In genomic region chr3:107743107-107743506, GRCm38 (mm10) we compare ENCODE assay signal across 15 mouse cellular contexts. TPM values are rescaled to one million over a fixed set of nuclear protein-coding genes. Genes with fewer than 3 reads are reported as not detected.
DNase-seq lines count a peak whose midpoint lies in the region; ATAC-seq lines count a peak whose summit lies in the region.
"Had no signal": no experiment of that assay in that cellular context is flagged by ENCODE, and none has a peak within 500 bp of the region (broad histone marks: within the 10 kb centered on the region; RNA-seq: fewer than 3 reads in every experiment).

No protein-coding gene starts in this region.

- WGBS in intestine, embryonic 14.5 days: 35% methylated on average over 3 of the region's 3 CpGs
- 31% methylated on average over 3 of the region's 3 CpGs for WGBS in intestine, embryonic 15.5 days
- 24% methylated on average over 3 of the region's 3 CpGs for WGBS in embryonic facial prominence, embryonic 14.5 days

- H3K4me1 ChIP-seq in intestine, embryonic 14.5 days (replicated peaks; ENCODE audit: control insufficient read depth, insufficient read depth, low read length): peaks cover 28% of the 10 kb centered on the region
- peaks cover 29% of the 10 kb centered on the region for H3K4me1 ChIP-seq in intestine, embryonic 15.5 days (replicated peaks)
- H3K4me1 ChIP-seq in embryonic facial prominence, embryonic 14.5 days (ENCODE audit: control insufficient read depth, insufficient read depth, low read length): peaks cover 30% of the 10 kb centered on the region

- no peaks in the 10 kb centered on the region for H3K27me3 ChIP-seq in intestine, embryonic 14.5 days (replicated peaks; ENCODE audit: control insufficient read depth, insufficient read depth, low read length)
- no peaks in the 10 kb centered on the region for H3K27me3 ChIP-seq in intestine, embryonic 15.5 days (replicated peaks)
- no peaks in the 10 kb centered on the region for H3K27me3 ChIP-seq in embryonic facial prominence, embryonic 14.5 days (replicated peaks; ENCODE audit: control insufficient read depth, insufficient read depth, low read length)
- H3K27me3 ChIP-seq: forebrain, embryonic 15.5 days; liver, embryonic 15.5 days; midbrain, embryonic 12.5 days had no signal

- H3K9ac ChIP-seq in intestine, embryonic 14.5 days (ENCODE audit: low read length): no peak overlapping the region
- H3K9ac ChIP-seq in intestine, embryonic 15.5 days: no peak overlapping the region
- H3K9ac ChIP-seq in embryonic facial prominence, embryonic 14.5 days (ENCODE audit: low read depth, low read length): no peak overlapping the region
- H3K9ac ChIP-seq: forebrain, embryonic 15.5 days; liver, embryonic 15.5 days; midbrain, embryonic 12.5 days had no signal

- H3K36me3 ChIP-seq in intestine, embryonic 14.5 days (ENCODE audit: control insufficient read depth, insufficient read depth, low read length): peaks cover 49% of the 10 kb centered on the region
- H3K36me3 ChIP-seq in intestine, embryonic 15.5 days: 0 out of 2 replicates have a peak, but pooled peaks cover 2% of the 10 kb centered on the region
- peaks cover 45% of the 10 kb centered on the region for H3K36me3 ChIP-seq in embryonic facial prominence, embryonic 14.5 days (ENCODE audit: control insufficient read depth, insufficient read depth, low read length)

- no peak overlapping the region for H3K27ac ChIP-seq in intestine, embryonic 14.5 days (ENCODE audit: low read depth)
- no peak overlapping the region for H3K27ac ChIP-seq in intestine, embryonic 15.5 days
- H3K27ac ChIP-seq in embryonic facial prominence, embryonic 14.5 days (replicated peaks; ENCODE audit: low read depth, low read length): no peak overlapping the region
- H3K27ac ChIP-seq: forebrain, embryonic 15.5 days; liver, embryonic 15.5 days; midbrain, embryonic 12.5 days had no signal

- ATAC-seq in intestine, embryonic 14.5 days (replicated peaks; ENCODE audit: low FRiP score, low TSS enrichment, low read depth): no peak
- no peak for ATAC-seq in intestine, embryonic 15.5 days
- ATAC-seq in embryonic facial prominence, embryonic 14.5 days (ENCODE audit: low read depth): no peak
- ATAC-seq: forebrain, embryonic 15.5 days; hindbrain, embryonic 16.5 days had no signal

- no peak overlapping the region for H3K4me2 ChIP-seq in intestine, embryonic 14.5 days (ENCODE audit: low read length)
- H3K4me2 ChIP-seq in intestine, embryonic 15.5 days (replicated peaks): no peak overlapping the region
- H3K4me2 ChIP-seq in embryonic facial prominence, embryonic 14.5 days (ENCODE audit: low read depth, low read length): no peak overlapping the region
- H3K4me2 ChIP-seq: forebrain, embryonic 15.5 days; liver, embryonic 15.5 days; midbrain, embryonic 12.5 days had no signal

- no peak overlapping the region for H3K4me3 ChIP-seq in intestine, embryonic 14.5 days (ENCODE audit: low read depth, low read length)
- H3K4me3 ChIP-seq in intestine, embryonic 15.5 days (replicated peaks): no peak overlapping the region
- H3K4me3 ChIP-seq in embryonic facial prominence, embryonic 14.5 days (ENCODE audit: low read depth, low read length): no peak overlapping the region
- H3K4me3 ChIP-seq: forebrain, embryonic 15.5 days; liver, embryonic 15.5 days; midbrain, embryonic 12.5 days had no signal

- peak; percentile 39 for DNase-seq in adrenal gland, postnatal 14 days
- DNase-seq in adrenal gland, postnatal 10 days: no peak
- DNase-seq in intestine, embryonic 14.5 days (ENCODE audit: low spot score): peak; percentile 48
- DNase-seq in 3134 (ENCODE audit: extremely low read depth, insufficient read length, low spot score): peak; percentile 83
- DNase-seq in embryonic facial prominence, embryonic 14.5 days (ENCODE audit: low spot score): peak; percentile 42
- no peak for DNase-seq in T-cell, adult 2 months (ENCODE audit: low spot score)
- DNase-seq in cerebellum, adult 9-10 months: no peak
- DNase-seq: cerebellum, adult 8-10 months; left cerebral cortex, postnatal 4 days; thymus, adult 2 months had no signal

- no peaks in the 10 kb centered on the region for H3K9me3 ChIP-seq in intestine, embryonic 14.5 days (ENCODE audit: control insufficient read depth, low read length)
- H3K9me3 ChIP-seq in intestine, embryonic 15.5 days: no peaks in the 10 kb centered on the region
- no peaks in the 10 kb centered on the region for H3K9me3 ChIP-seq in embryonic facial prominence, embryonic 14.5 days (ENCODE audit: control insufficient read depth, low read length)
- H3K9me3 ChIP-seq: forebrain, embryonic 15.5 days; liver, embryonic 15.5 days; midbrain, embryonic 12.5 days had no signal

RNA-seq across cellular contexts. Expression of gene Csf1, which starts 17.2 kb away (rescaled TPM):
- total RNA-seq in adrenal gland, postnatal 14 days (2021): 17.4 and 18.5 TPM in 2 replicates
- total RNA-seq in adrenal gland, postnatal 10 days (2021): 10 to 100 TPM; 15.6 to 18.3 TPM
- polyA plus RNA-seq in intestine, embryonic 14.5 days (2014; fragmentation: Nextera tagmentation; extraction: Ambion mirVana): 13.3 and 13.6 TPM in 2 replicates
- polyA plus RNA-seq in intestine, embryonic 15.5 days (2015; fragmentation: Nextera tagmentation; extraction: Ambion mirVana): 12.1 and 13.3 TPM in 2 replicates
- 18.1 and 21.4 TPM in 2 replicates for polyA plus RNA-seq in embryonic facial prominence, embryonic 14.5 days (2014; fragmentation: Nextera tagmentation; extraction: Ambion mirVana)

RNA-seq across cellular contexts. Expression of gene Ahcyl1, which starts 46.7 kb away (rescaled TPM):
- total RNA-seq in adrenal gland, postnatal 14 days (2021): 272 and 320 TPM in 2 replicates
- total RNA-seq in adrenal gland, postnatal 10 days (2021): 100 to 1,000 TPM; 249 to 285 TPM
- polyA plus RNA-seq in intestine, embryonic 14.5 days (2014; fragmentation: Nextera tagmentation; extraction: Ambion mirVana): 95.0 and 104 TPM in 2 replicates
- polyA plus RNA-seq in intestine, embryonic 15.5 days (2015; fragmentation: Nextera tagmentation; extraction: Ambion mirVana): 77.6 and 79.8 TPM in 2 replicates
- polyA plus RNA-seq in embryonic facial prominence, embryonic 14.5 days (2014; fragmentation: Nextera tagmentation; extraction: Ambion mirVana): 89.3 and 95.0 TPM in 2 replicates

Comparison
In these comparisons a context has a peak if more than half of its experiments do, and no peak if none do; other contexts are left out.
1. DNase-seq: peak in adrenal gland, postnatal 14 days (single experiment), intestine, embryonic 14.5 days (single experiment), 3134 (single experiment) and embryonic facial prominence, embryonic 14.5 days (single experiment); none in adrenal gland, postnatal 10 days (single experiment), T-cell, adult 2 months (single experiment) and cerebellum, adult 9-10 months (single experiment).